Mouse (Mus musculus) granulocyte monocyte progenitor cell, adult 5-6 weeks (primary cell): Measurements from ENCODE around the gene F13a1. TPM values are rescaled to one million over a fixed set of nuclear protein-coding genes. Genes with fewer than 3 reads are reported as not detected.

Experiments
- ATAC-seq: replicated peaks from 2 replicates; pipeline ENCODE4 v1.8.0; 2016; ENCODE audit warnings: mild to moderate bottlenecking, moderate TSS enrichment, inconsistent platforms; ENCODE audit not compliant: poor library complexity, severe bottlenecking
- total RNA-seq, 2 experiments: library from RNA; stranded (forward) in 1 of 2; stranded (reverse) in 1 of 2; fragments of 200-712, 200-1000 nt in 1 of 2; fragments of >200 nt in 1 of 2; fragmentation: Nextera tagmentation in 1 of 2; gene quantifications; 2 replicates each; pipeline ENCODE4 v1.2.3; 2014 to 2017

Gene F13a1
- total RNA-seq, 2 experiments from 2014 or later: 375 to 472 TPM

- peak; percentile 71 for ATAC-seq
Measured at GRCm38 (mm10) chr13:36958996-36959395, 91.0 kb downstream of the F13a1 start.

- ATAC-seq: no peak
Measured at GRCm38 (mm10) chr13:36954937-36955336, 95.1 kb downstream of the F13a1 start.

GRCm38 (mm10) chr13:36953676-36954075 is 96.4 kb downstream of the F13a1 start:
- ATAC-seq: no peak

GRCm38 (mm10) chr13:36941891-36942290 is 108.2 kb downstream of the F13a1 start:
- no peak for ATAC-seq

- ATAC-seq: no peak
Measured at GRCm38 (mm10) chr13:36932066-36932465, 118.0 kb downstream of the F13a1 start.

GRCm38 (mm10) chr13:36919737-36920136 is 130.3 kb downstream of the F13a1 start:
- no peak for ATAC-seq

GRCm38 (mm10) chr13:36903885-36904284 is 146.2 kb downstream of the F13a1 start:
- no peak for ATAC-seq

GRCm38 (mm10) chr13:36903447-36903846 is 146.6 kb downstream of the F13a1 start:
- ATAC-seq: no peak

- ATAC-seq: peak; percentile 35
Measured at GRCm38 (mm10) chr13:36901603-36902002, 148.4 kb downstream of the F13a1 start.

GRCm38 (mm10) chr13:36901016-36901415 is 149.0 kb downstream of the F13a1 start:
- ATAC-seq: no peak

- no peak for ATAC-seq
Measured at GRCm38 (mm10) chr13:36896061-36896460, 154.0 kb downstream of the F13a1 start.

GRCm38 (mm10) chr13:36893762-36894161 is 156.3 kb downstream of the F13a1 start:
- no peak for ATAC-seq

- no peak for ATAC-seq
Measured at GRCm38 (mm10) chr13:36892216-36892615, 157.8 kb downstream of the F13a1 start.

- no peak for ATAC-seq
Measured at GRCm38 (mm10) chr13:36885973-36886372, 164.1 kb downstream of the F13a1 start.

GRCm38 (mm10) chr13:36839111-36839510 is 210.9 kb downstream of the F13a1 start:
- no peak for ATAC-seq
